Mouse (Mus musculus) G1E (cell line): Measurements from ENCODE around the gene Tubg2. TPM values are rescaled to one million over a fixed set of nuclear protein-coding genes. Genes with fewer than 3 reads are reported as not detected.
"Not testable (repeated sequence)": the region's sequence is repeated elsewhere in the genome, so short reads cannot be mapped to it uniquely, and the experiment has no call there.

Source experiments
- ATAC-seq: 2 replicates; pipeline ENCODE4 v1.8.0; 2016; ENCODE audit warnings: mild to moderate bottlenecking; ENCODE audit not compliant: insufficient number of reproducible peaks, poor library complexity, low FRiP score, severe bottlenecking; ENCODE audit errors: extremely low read depth
- DNase-seq: peaks from one replicate; pipeline ENCODE4 v3.0.0; 2012; ENCODE audit warnings: low spot score
- H3K27me3 ChIP-seq: 2 replicates; pipeline ENCODE4 v1.6.1; 2012; ENCODE audit warnings: mild to moderate bottlenecking, low read length, inconsistent platforms; ENCODE audit not compliant: insufficient read depth
- H3K36me3 ChIP-seq: replicated peaks from 2 replicates; pipeline ENCODE3; 2012; ENCODE audit warnings: mild to moderate bottlenecking, inconsistent platforms
- H3K4me1 ChIP-seq: 2 replicates; pipeline ENCODE4 v1.6.1; 2012; ENCODE audit warnings: low read depth, low read length, inconsistent platforms, mixed read lengths; ENCODE audit not compliant: insufficient read depth
- H3K4me3 ChIP-seq: 2 replicates; pipeline ENCODE4 v1.5.1; 2012; ENCODE audit warnings: low read depth, mild to moderate bottlenecking, inconsistent platforms, low read length, moderate library complexity, mixed read lengths
- H3K9me3 ChIP-seq: replicated peaks from 2 replicates; pipeline ENCODE4 v1.6.1; 2012; ENCODE audit warnings: inconsistent platforms
- CTCF ChIP-seq: IDR thresholded peaks from 2 replicates; pipeline ENCODE4 v1.5.1; 2012; ENCODE audit warnings: low read depth, low read length, inconsistent platforms, mixed read lengths
- GATA1 ChIP-seq: IDR thresholded peaks from 2 replicates; pipeline ENCODE4 v1.6.1; 2012; ENCODE audit warnings: borderline replicate concordance, low read length, inconsistent platforms, mixed read lengths
- GATA2 ChIP-seq: IDR thresholded peaks from 2 replicates; pipeline ENCODE4 v1.6.1; 2012; ENCODE audit warnings: low read depth, low read length, inconsistent platforms, borderline replicate concordance
- POLR2AphosphoS5 ChIP-seq: IDR thresholded peaks from 2 replicates; pipeline ENCODE4 v1.6.1; 2012; ENCODE audit warnings: low read depth, low read length, inconsistent platforms; ENCODE audit not compliant: insufficient replicate concordance
- TAL1 ChIP-seq: conservative IDR thresholded peaks from 2 replicates; pipeline ENCODE4 v1.6.1; 2012; ENCODE audit warnings: low read depth, low read length, inconsistent platforms, mixed read lengths
- polyA plus RNA-seq: library from polyadenylated mRNA; stranded (reverse); fragments of >175 nt; gene quantifications from 2 replicates; pipeline ENCODE4 v1.2.3, GENCODE M21; 2012
- total RNA-seq, 2 experiments: library from RNA; stranded (forward) in 1 of 2; stranded (reverse) in 1 of 2; fragments of 200-1000 nt in 1 of 2; fragments of >200 nt in 1 of 2; fragmentation: Nextera tagmentation in 1 of 2; gene quantifications; 2 replicates each; pipeline ENCODE4 v1.2.3; 2014 to 2017

The Tubg2 gene
- total and polyA plus RNA-seq, 3 experiments, result not detected

- Histone ChIP-seq H3K4me3 (no peak overlapping the region), H3K36me3 (no peaks in the 10 kb centered on the region), H3K4me1 (no peaks in the 10 kb centered on the region), H3K9me3 (no peaks in the 10 kb centered on the region), H3K27me3 (peaks cover 33% of the 10 kb centered on the region)
- DNase-seq (no peak), ATAC-seq (no peak)
- TF ChIP-seq GATA1 (no peak), CTCF (no peak), TAL1 (no peak), GATA2 (no peak), POLR2AphosphoS5 (no peak)
Observed at GRCm38 (mm10) chr11:101154648-101155047, 1.1 kb upstream of the Tubg2 start.

GRCm38 (mm10) chr11:101155151-101155550 is 556 bp upstream of the Tubg2 start:
- H3K9me3 ChIP-seq, result no peaks in the 10 kb centered on the region
- no peaks in the 10 kb centered on the region for H3K36me3 ChIP-seq
- no peak for DNase-seq
- no peak overlapping the region for H3K4me3 ChIP-seq
- ATAC-seq, result no peak
- TF ChIP-seq GATA2, result no peak
- no peak for TF ChIP-seq GATA1
- TF ChIP-seq CTCF, result no peak
- TF ChIP-seq TAL1, result no peak
- no peak for TF ChIP-seq POLR2AphosphoS5
- H3K4me1 ChIP-seq, result no peaks in the 10 kb centered on the region
- peaks cover 31% of the 10 kb centered on the region for H3K27me3 ChIP-seq

- not testable (repeated sequence) for ATAC-seq, H3K4me3 ChIP-seq, H3K4me1 ChIP-seq, H3K9me3 ChIP-seq, H3K36me3 ChIP-seq, DNase-seq
- H3K27me3 ChIP-seq, result peaks cover 58% of the 10 kb centered on the region
Observed at GRCm38 (mm10) chr11:101160151-101160550, 4.4 kb downstream of the Tubg2 start.

GRCm38 (mm10) chr11:101160981-101161505 is 5.3 kb downstream of the Tubg2 start:
- H3K4me3 ChIP-seq, DNase-seq, H3K36me3 ChIP-seq, H3K4me1 ChIP-seq, ATAC-seq, H3K9me3 ChIP-seq: not testable (repeated sequence)
- peaks cover 55% of the 10 kb centered on the region for H3K27me3 ChIP-seq

- DNase-seq (no peak), ATAC-seq (no peak)
- Histone ChIP-seq H3K9me3 (no peaks in the 10 kb centered on the region), H3K4me1 (0 out of 2 replicates have a peak, but pooled peaks cover 2% of the 10 kb centered on the region), H3K4me3 (no peak overlapping the region), H3K27me3 (peaks cover 55% of the 10 kb centered on the region), H3K36me3 (peaks cover 9% of the 10 kb centered on the region)
- no peak for TF ChIP-seq TAL1
- TF ChIP-seq GATA2, result no peak
- no peak for TF ChIP-seq GATA1
- no peak for TF ChIP-seq POLR2AphosphoS5
- TF ChIP-seq CTCF, result no peak
Observed at GRCm38 (mm10) chr11:101161551-101161950, 5.8 kb downstream of the Tubg2 start.

- peak; percentile 0 for DNase-seq
- Histone ChIP-seq H3K9me3 (no peaks in the 10 kb centered on the region), H3K36me3 (peaks cover 9% of the 10 kb centered on the region), H3K27me3 (peaks cover 54% of the 10 kb centered on the region), H3K4me1 (0 out of 2 replicates have a peak, but pooled peaks cover 2% of the 10 kb centered on the region), H3K4me3 (no peak overlapping the region)
- TF ChIP-seq GATA1 (no peak), GATA2 (no peak), POLR2AphosphoS5 (no peak), CTCF (no peak), TAL1 (no peak)
- no peak for ATAC-seq
Observed at GRCm38 (mm10) chr11:101162301-101162700, 6.6 kb downstream of the Tubg2 start.

- H3K27me3 ChIP-seq, result peaks cover 57% of the 10 kb centered on the region
- ATAC-seq (no peak), DNase-seq (no peak)
- H3K9me3 ChIP-seq, result no peaks in the 10 kb centered on the region
- no peak overlapping the region for H3K4me3 ChIP-seq
- peaks cover 14% of the 10 kb centered on the region for H3K36me3 ChIP-seq
- no peak for TF ChIP-seq CTCF
- no peak for TF ChIP-seq POLR2AphosphoS5
- TF ChIP-seq GATA1, result no peak
- TF ChIP-seq GATA2, result no peak
- no peak for TF ChIP-seq TAL1
- 0 out of 2 replicates have a peak, but pooled peaks cover 2% of the 10 kb centered on the region for H3K4me1 ChIP-seq
Observed at GRCm38 (mm10) chr11:101162772-101163171, 7.1 kb downstream of the Tubg2 start.
